Mouse (Mus musculus): ENCODE measurements around the gene 3110001I22Rik. TPM values are rescaled to one million over a fixed set of nuclear protein-coding genes. Genes with fewer than 3 reads are reported as not detected.
"Not testable (repeated sequence)": the region's sequence is repeated elsewhere in the genome, so short reads cannot be mapped to it uniquely, and the experiment has no call there.

The 3110001I22Rik gene
- polyA plus RNA-seq (2015; fragmentation: Nextera tagmentation; extraction: Ambion mirVana): 8.9 and 9.0 TPM in 2 replicates

GRCm38 (mm10) chr16:13671685-13672385, at the start of gene 3110001I22Rik, which contains the start of gene Bfar:
Gene 3110001I22Rik, plus strand, starts transcription at chr16:13671929.
Gene Bfar, plus strand, starts transcription at chr16:13671858.
- Histone ChIP-seq H3K4me1 (replicated peaks) (peaks cover 28% of the 10 kb centered on the region), H3K4me3 (replicated peaks) (peak within 1 kb of the TSS; percentile 93), H3K9ac (replicated peaks) (peak within 1 kb of the TSS; percentile 97), H3K27ac (peak within 1 kb of the TSS; percentile 75), H3K27me3 (no peaks in the 10 kb centered on the region), H3K36me3 (peaks cover 8% of the 10 kb centered on the region), H3K9me3 (no peaks in the 10 kb centered on the region), H3K4me2 (replicated peaks) (peak within 1 kb of the TSS; percentile 85)
- ATAC-seq: peak; percentile 95
- WGBS: under 1% methylated on average over 54 of the region's 54 CpGs

DNA sequence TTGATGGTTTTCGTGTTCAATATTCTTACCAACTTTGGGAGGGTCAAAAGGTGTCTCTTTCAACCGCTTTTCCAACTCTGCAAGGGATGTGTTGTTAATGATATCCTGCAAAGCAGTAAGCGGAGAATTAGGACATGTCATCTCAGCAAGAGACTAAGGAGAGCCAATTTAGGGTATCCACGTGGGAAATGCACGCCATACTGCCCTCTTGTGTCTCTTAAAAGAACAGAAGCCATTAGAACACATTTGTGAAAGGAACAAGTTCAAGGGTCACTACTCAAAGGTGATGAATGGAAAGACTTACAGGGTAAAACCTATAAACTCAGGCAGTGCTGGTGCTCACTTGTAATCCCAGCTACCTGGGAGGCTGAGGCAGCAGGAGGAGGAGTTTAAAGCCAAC, 43.4 kb upstream of the 3110001I22Rik start:
- no peak overlapping the region for H3K4me2 ChIP-seq (replicated peaks)
- H3K4me3 ChIP-seq (replicated peaks): no peak overlapping the region
- no peaks in the 10 kb centered on the region for H3K9me3 ChIP-seq
- no peak overlapping the region for H3K9ac ChIP-seq (replicated peaks)
- H3K27ac ChIP-seq: no peak overlapping the region
- no peaks in the 10 kb centered on the region for H3K27me3 ChIP-seq
- H3K36me3 ChIP-seq: peaks cover 68% of the 10 kb centered on the region
- 46% methylated on average over 5 of the region's 5 CpGs for WGBS
- no peaks in the 10 kb centered on the region for H3K4me1 ChIP-seq (replicated peaks)
- no peak for ATAC-seq

GRCm38 (mm10) chr16:13638198-13638597, 33.5 kb upstream of the 3110001I22Rik start:
- not testable (repeated sequence) for H3K4me2 ChIP-seq (replicated peaks); H3K27me3 ChIP-seq; H3K9ac ChIP-seq (replicated peaks); ATAC-seq; H3K27ac ChIP-seq; H3K4me3 ChIP-seq (replicated peaks); H3K9me3 ChIP-seq; H3K4me1 ChIP-seq (replicated peaks)
- 31% methylated on average over 2 of the region's 2 CpGs for WGBS
- peaks cover 45% of the 10 kb centered on the region for H3K36me3 ChIP-seq

- no peak overlapping the region for H3K4me3 ChIP-seq (replicated peaks)
- no peak overlapping the region for H3K4me2 ChIP-seq (replicated peaks)
- WGBS: 92% methylated on average over 5 of the region's 5 CpGs
- H3K27me3 ChIP-seq: no peaks in the 10 kb centered on the region
- no peak for ATAC-seq
- H3K9me3 ChIP-seq: no peaks in the 10 kb centered on the region
- no peak overlapping the region for H3K27ac ChIP-seq
- H3K4me1 ChIP-seq (replicated peaks): no peaks in the 10 kb centered on the region
- peaks cover 42% of the 10 kb centered on the region for H3K36me3 ChIP-seq
- no peak overlapping the region for H3K9ac ChIP-seq (replicated peaks)
These were observed 32.2 kb upstream of the 3110001I22Rik start for GRCm38 (mm10) chr16:13639508-13639907.

GRCm38 (mm10) chr16:13640064-13640463, 31.7 kb upstream of the 3110001I22Rik start:
- H3K9me3 ChIP-seq: no peaks in the 10 kb centered on the region
- no peak overlapping the region for H3K4me3 ChIP-seq (replicated peaks)
- no peak overlapping the region for H3K9ac ChIP-seq (replicated peaks)
- WGBS: 79% methylated on average over 7 of the region's 7 CpGs
- no peaks in the 10 kb centered on the region for H3K4me1 ChIP-seq (replicated peaks)
- peaks cover 38% of the 10 kb centered on the region for H3K36me3 ChIP-seq
- no peaks in the 10 kb centered on the region for H3K27me3 ChIP-seq
- ATAC-seq: no peak
- no peak overlapping the region for H3K27ac ChIP-seq
- H3K4me2 ChIP-seq (replicated peaks): no peak overlapping the region

- Histone ChIP-seq H3K9ac (replicated peaks) (no peak overlapping the region), H3K4me2 (replicated peaks) (no peak overlapping the region), H3K9me3 (no peaks in the 10 kb centered on the region), H3K36me3 (peaks cover 38% of the 10 kb centered on the region), H3K4me1 (replicated peaks) (no peaks in the 10 kb centered on the region), H3K27me3 (no peaks in the 10 kb centered on the region), H3K27ac (no peak overlapping the region), H3K4me3 (replicated peaks) (no peak overlapping the region)
- ATAC-seq: no peak
- 92% methylated on average over 3 of the region's 3 CpGs for WGBS
These were observed 27.3 kb upstream of the 3110001I22Rik start for GRCm38 (mm10) chr16:13644474-13644873.

GRCm38 (mm10) chr16:13645930-13646329, 25.8 kb upstream of the 3110001I22Rik start:
- Histone ChIP-seq H3K9ac (replicated peaks) (no peak overlapping the region), H3K36me3 (peaks cover 44% of the 10 kb centered on the region), H3K4me3 (replicated peaks) (no peak overlapping the region), H3K4me2 (replicated peaks) (no peak overlapping the region), H3K27me3 (no peaks in the 10 kb centered on the region), H3K27ac (no peak overlapping the region), H3K4me1 (replicated peaks) (no peaks in the 10 kb centered on the region), H3K9me3 (no peaks in the 10 kb centered on the region)
- WGBS: 85% methylated on average over 4 of the region's 4 CpGs
- ATAC-seq: no peak

- Histone ChIP-seq H3K9me3 (no peaks in the 10 kb centered on the region), H3K36me3 (peaks cover 67% of the 10 kb centered on the region), H3K9ac (replicated peaks) (no peak overlapping the region), H3K4me1 (replicated peaks) (no peaks in the 10 kb centered on the region), H3K27me3 (no peaks in the 10 kb centered on the region), H3K27ac (no peak overlapping the region), H3K4me3 (replicated peaks) (no peak overlapping the region), H3K4me2 (replicated peaks) (no peak overlapping the region)
- WGBS: 94% methylated on average over 3 of the region's 3 CpGs
- no peak for ATAC-seq
These were observed 12.8 kb upstream of the 3110001I22Rik start for GRCm38 (mm10) chr16:13658886-13659285.

DNA sequence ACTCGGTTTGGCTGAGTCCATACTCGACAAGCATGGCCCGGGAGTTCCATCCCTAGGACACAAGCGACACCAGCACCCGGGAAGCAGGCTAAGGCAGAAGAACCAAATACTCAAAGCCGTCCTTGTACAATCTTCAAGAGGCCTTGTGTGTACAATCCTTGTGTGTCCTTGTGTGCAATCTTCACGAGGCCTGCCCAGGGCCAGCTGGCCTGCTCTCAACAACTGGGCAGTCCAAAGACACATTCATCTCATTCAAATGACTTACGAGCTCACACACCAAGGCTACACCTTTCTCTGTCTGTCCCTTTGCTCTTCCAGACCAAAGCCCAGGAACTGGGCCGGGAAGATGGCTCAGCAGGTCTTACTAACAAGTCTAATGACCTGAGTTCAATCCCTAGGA, 11.0 kb upstream of the 3110001I22Rik start:
- ATAC-seq: no peak

DNA sequence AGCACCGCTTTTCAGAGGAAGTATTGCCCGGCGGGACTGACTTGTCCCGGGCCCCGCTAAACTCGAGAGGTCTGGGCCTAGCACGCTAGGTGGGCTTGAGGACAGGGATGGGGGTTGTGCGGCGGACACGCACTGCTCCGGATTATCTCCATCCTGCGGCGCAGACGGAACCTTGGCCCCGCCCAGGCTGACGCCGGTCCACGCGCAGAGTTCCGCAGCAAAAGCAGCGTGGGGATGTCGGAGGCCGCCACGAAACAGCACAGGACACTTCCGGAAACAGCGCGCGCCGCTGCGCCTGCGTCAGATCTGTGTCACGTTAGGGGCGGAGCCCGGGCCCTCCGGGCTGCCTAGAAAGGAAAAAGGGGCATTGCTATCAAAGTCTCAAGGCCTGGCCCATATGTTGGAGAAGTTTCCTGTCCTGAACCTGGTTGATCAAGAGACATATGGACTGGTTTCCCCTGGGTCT, 3.8 kb upstream of the 3110001I22Rik start, which contains the start of gene Parn:
Gene Parn, minus strand, starts transcription at position 293 of the 466 bp plus-strand sequence.
- H3K9ac ChIP-seq (replicated peaks): peak within 1 kb of the TSS; percentile 81
- peak; percentile 89 for ATAC-seq
- peaks cover 23% of the 10 kb centered on the region for H3K4me1 ChIP-seq (replicated peaks)
- no peaks in the 10 kb centered on the region for H3K27me3 ChIP-seq
- H3K4me2 ChIP-seq (replicated peaks): peak within 1 kb of the TSS; percentile 88
- H3K36me3 ChIP-seq: peaks cover 19% of the 10 kb centered on the region
- under 1% methylated on average over 35 of the region's 35 CpGs for WGBS
- H3K9me3 ChIP-seq: no peaks in the 10 kb centered on the region
- peak within 1 kb of the TSS; percentile 76 for H3K27ac ChIP-seq
- H3K4me3 ChIP-seq (replicated peaks): peak within 1 kb of the TSS; percentile 80

More for the DNA sequence above, 11.0 kb upstream of the 3110001I22Rik start:
- Histone ChIP-seq H3K27me3 (no peaks in the 10 kb centered on the region), H3K4me1 (replicated peaks) (no peaks in the 10 kb centered on the region), H3K36me3 (peaks cover 63% of the 10 kb centered on the region), H3K27ac (no peak overlapping the region), H3K4me2 (replicated peaks) (no peak overlapping the region), H3K4me3 (replicated peaks) (no peak overlapping the region), H3K9ac (replicated peaks) (no peak overlapping the region), H3K9me3 (no peaks in the 10 kb centered on the region)
- WGBS: 95% methylated on average over 9 of the region's 9 CpGs

GRCm38 (mm10) chr16:13668402-13669108, 3.2 kb upstream of the 3110001I22Rik start:
- H3K9ac ChIP-seq (replicated peaks): peak overlapping the region; percentile 81; the same call in 1 of the 2 replicates
- 79% methylated on average over 10 of the region's 10 CpGs for WGBS

DNA sequence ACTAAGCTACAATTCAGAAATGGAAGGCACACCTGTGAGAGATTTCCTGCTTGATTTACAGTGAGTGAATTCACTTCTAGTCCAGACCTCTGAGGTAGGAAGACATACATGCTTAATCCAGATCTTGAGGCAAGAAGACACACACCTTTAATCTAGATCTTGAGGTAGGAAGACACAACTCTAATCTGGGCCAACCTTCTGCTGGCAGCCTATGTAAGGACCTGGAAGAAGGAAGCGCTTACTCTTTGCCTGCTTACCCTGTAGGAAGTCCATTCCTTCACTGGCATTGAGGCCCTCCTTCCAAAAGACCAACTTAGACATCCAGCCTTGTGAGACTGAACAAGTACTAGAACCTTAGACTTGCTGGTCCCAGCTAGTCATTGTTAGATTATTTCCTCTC, 2.4 kb upstream of the 3110001I22Rik start:
- no peaks in the 10 kb centered on the region for H3K9me3 ChIP-seq
- no peak overlapping the region for H3K4me3 ChIP-seq (replicated peaks)
- no peak overlapping the region for H3K4me2 ChIP-seq (replicated peaks)
- WGBS: 88% methylated on average over 1 of the region's 1 CpGs
- H3K36me3 ChIP-seq: peaks cover 10% of the 10 kb centered on the region
- H3K4me1 ChIP-seq (replicated peaks): peaks cover 29% of the 10 kb centered on the region
- ATAC-seq: no peak
- no peaks in the 10 kb centered on the region for H3K27me3 ChIP-seq
- H3K27ac ChIP-seq: no peak overlapping the region
- no peak overlapping the region for H3K9ac ChIP-seq (replicated peaks)

More at GRCm38 (mm10) chr16:13668402-13669108, 3.2 kb upstream of the 3110001I22Rik start:
- Histone ChIP-seq H3K4me1 (replicated peaks) (peaks cover 29% of the 10 kb centered on the region), H3K36me3 (peaks cover 12% of the 10 kb centered on the region), H3K4me3 (replicated peaks) (peak overlapping the region; percentile 80), H3K27ac (peak overlapping the region; percentile 76), H3K4me2 (replicated peaks) (peak overlapping the region; percentile 88), H3K27me3 (no peaks in the 10 kb centered on the region), H3K9me3 (no peaks in the 10 kb centered on the region)
- ATAC-seq: no peak
